Mouse (Mus musculus): ENCODE data around the gene Zfp995. TPM values are rescaled to one million over a fixed set of nuclear protein-coding genes. Genes with fewer than 3 reads are reported as not detected.

Zfp995 gene
- 10 to 100 TPM; 14.1 to 15.8 TPM for polyA plus RNA-seq (2017; shearing (Covaris generic))

DNA sequence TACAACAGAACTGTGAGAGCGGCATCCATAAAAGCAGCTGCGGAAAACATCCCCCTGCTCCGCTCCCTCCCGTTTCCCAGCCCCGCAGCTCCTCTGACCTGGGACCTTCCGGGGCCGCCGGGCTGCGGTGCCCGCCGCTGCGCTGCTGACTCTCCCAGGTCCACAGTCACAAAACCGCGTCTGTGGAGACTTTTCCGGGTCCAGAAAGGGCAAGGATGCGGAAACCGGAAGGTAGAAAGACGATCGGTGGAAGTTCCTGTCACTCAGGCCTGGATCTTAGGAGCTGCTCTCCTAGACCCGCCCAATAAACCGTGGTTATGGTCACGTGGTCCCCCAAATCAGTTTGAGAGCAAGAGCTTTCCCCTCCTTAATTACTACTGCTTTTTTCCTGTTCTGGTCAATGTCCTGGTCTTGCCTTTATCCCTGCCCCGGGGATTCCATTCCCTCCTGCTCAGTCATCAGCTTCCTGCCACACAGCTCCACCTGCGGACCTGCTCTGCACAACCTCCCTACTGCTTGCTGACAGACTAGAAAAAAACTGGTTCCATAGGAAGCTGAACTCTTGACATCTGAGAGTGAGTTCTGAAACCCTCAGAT lies at the start of gene Zfp995:
Zfp995 (minus strand) TSS at position 471 of the 597 bp plus-strand sequence.

DNA sequence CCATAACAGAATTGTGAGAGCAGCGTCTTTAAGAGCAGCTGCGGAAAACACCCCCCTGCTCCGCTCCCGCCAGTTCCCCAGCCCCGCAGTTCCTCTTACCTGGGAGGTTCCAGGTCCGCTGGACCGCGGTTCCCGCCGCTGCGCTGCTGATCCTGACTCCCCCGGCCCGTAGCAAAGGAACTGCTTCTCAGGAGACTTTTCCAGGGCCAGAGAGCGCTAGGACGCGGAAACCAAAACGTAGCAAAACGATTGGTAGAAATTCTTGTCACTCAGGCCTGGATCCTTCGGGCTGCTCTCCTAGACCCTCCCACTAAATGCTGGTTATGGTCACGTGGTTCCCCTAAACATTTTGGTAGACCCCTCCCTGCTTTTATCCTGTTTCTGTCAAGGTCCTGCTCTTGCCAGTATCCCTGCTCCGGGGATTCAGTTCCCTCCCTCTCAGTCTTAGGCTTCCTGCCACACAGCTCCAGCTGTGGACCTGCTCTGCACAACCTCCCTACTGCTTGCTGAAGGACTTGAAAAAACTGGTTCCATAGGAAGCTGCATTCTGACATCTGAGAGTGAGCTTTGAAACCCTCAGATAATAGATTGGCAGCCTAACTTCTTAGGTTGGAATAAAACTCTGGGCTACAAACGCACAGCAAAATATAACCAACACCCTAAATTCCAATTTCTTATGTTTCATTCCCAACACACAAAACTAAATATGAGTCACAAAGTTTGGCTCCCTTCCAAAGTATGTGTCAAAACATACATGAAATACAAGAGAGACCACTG lies 64.0 kb downstream of the Zfp995 start, which contains the start of gene Zfp820:
Zfp820 (minus strand) TSS at position 228 of the 777 bp plus-strand sequence.

Other genes with a start within 250 kb of the Zfp995 start
- gene Gm10226, start 218.1 kb downstream of the Zfp995 start, polyA plus RNA-seq (2017; shearing (Covaris generic)), result 10 to 100 TPM; 18.2 to 20.2 TPM
- 1 to 10 TPM; 4.5 to 5.2 TPM for gene Zfp760, start 202.2 kb downstream of the Zfp995 start, polyA plus RNA-seq (2017; shearing (Covaris generic))
- gene Zfp229, start 179.1 kb downstream of the Zfp995 start, polyA plus RNA-seq (2017; shearing (Covaris generic)), result 1 to 10 TPM; 1.4 to 1.9 TPM
- gene Zfp820, start 64.2 kb downstream of the Zfp995 start, polyA plus RNA-seq (2017; shearing (Covaris generic)), result under 1 TPM; 0.12 to 0.53 TPM
- 10 to 100 TPM; 23.2 to 27.8 TPM for gene Zfp942, start 52.5 kb upstream of the Zfp995 start, polyA plus RNA-seq (2017; shearing (Covaris generic))
- gene Zfp943, start 52.6 kb upstream of the Zfp995 start, polyA plus RNA-seq (2017; shearing (Covaris generic)), result 10 to 100 TPM; 20.6 to 23.8 TPM

Measured in inflammation-experienced regulatory T-cells (primary cell).